Comparison of ENCODE assay signal across 21 mouse cellular contexts in genomic region chr15:96973370-96973769, GRCm38 (mm10).
DNase-seq lines count a peak whose midpoint lies in the region; ATAC-seq lines count a peak whose summit lies in the region.
"Had no signal": no experiment of that assay in that cellular context is flagged by ENCODE, and none has a peak within 500 bp of the region (broad histone marks: within the 10 kb centered on the region; RNA-seq: fewer than 3 reads in every experiment).

No protein-coding gene starts in this region.

- 81% methylated on average over 4 of the region's 4 CpGs for WGBS in heart, embryonic 10.5 days
- WGBS in intestine, embryonic 14.5 days = 63% methylated on average over 4 of the region's 4 CpGs
- 78% methylated on average over 4 of the region's 4 CpGs for WGBS in intestine, embryonic 16.5 days
- WGBS in lung, embryonic 15.5 days = 60% methylated on average over 4 of the region's 4 CpGs

- H3K4me1 ChIP-seq in heart, embryonic 10.5 days = peaks cover 18% of the 10 kb centered on the region
- 0 out of 2 replicates have a peak, but pooled peaks cover 5% of the 10 kb centered on the region for H3K4me1 ChIP-seq in intestine, embryonic 14.5 days (replicated peaks; ENCODE audit: control insufficient read depth, insufficient read depth, low read length)
- no peaks in the 10 kb centered on the region for H3K4me1 ChIP-seq in intestine, embryonic 16.5 days (ENCODE audit: control insufficient read depth, insufficient read depth, low read length)
- H3K4me1 ChIP-seq in lung, embryonic 15.5 days = peaks cover 46% of the 10 kb centered on the region
- H3K4me1 ChIP-seq: forebrain, embryonic 13.5 days; hindbrain, embryonic 10.5 days had no signal

- no peak overlapping the region for H3K9ac ChIP-seq in intestine, embryonic 14.5 days (ENCODE audit: low read length)
- H3K9ac ChIP-seq in intestine, embryonic 16.5 days (ENCODE audit: low read depth, low read length) = no peak overlapping the region
- no peak overlapping the region for H3K9ac ChIP-seq in lung, embryonic 15.5 days
- H3K9ac ChIP-seq: embryonic facial prominence, embryonic 13.5 days; forebrain, embryonic 13.5 days; forebrain, postnatal 0 days; heart, embryonic 15.5 days; hindbrain, embryonic 14.5 days had no signal

- H3K9me3 ChIP-seq in heart, embryonic 10.5 days = no peaks in the 10 kb centered on the region
- H3K9me3 ChIP-seq in intestine, embryonic 14.5 days (ENCODE audit: control insufficient read depth, low read length) = no peaks in the 10 kb centered on the region
- H3K9me3 ChIP-seq in intestine, embryonic 16.5 days (ENCODE audit: control insufficient read depth, low read length) = no peaks in the 10 kb centered on the region
- no peaks in the 10 kb centered on the region for H3K9me3 ChIP-seq in lung, embryonic 15.5 days
- H3K9me3 ChIP-seq: embryonic facial prominence, embryonic 13.5 days; forebrain, embryonic 13.5 days; heart, embryonic 15.5 days had no signal

- peak; percentile 68 for DNase-seq in heart, embryonic 10.5 days (ENCODE audit: low spot score)
- no peak for DNase-seq in heart, adult 9 months (ENCODE audit: low spot score in 2 of 2)
- DNase-seq in intestine, embryonic 14.5 days (ENCODE audit: low spot score) = no peak
- DNase-seq in lung, postnatal 36 days = no peak
- peak; percentile 53 for DNase-seq in lung, postnatal 10 days
- DNase-seq: adrenal gland, postnatal 14 days; cerebellum, adult 11-12 months; cerebellum, adult 9-10 months; cerebellum, postnatal 25 days; forebrain, postnatal 0 days; gastrocnemius, adult 2 months; gastrocnemius, postnatal 25 days; heart, postnatal 14 days had no signal

- H3K27ac ChIP-seq in heart, embryonic 10.5 days = no peak overlapping the region; the same call in 1 of the 2 replicates
- peak overlapping the region; percentile 60 for H3K27ac ChIP-seq in intestine, embryonic 14.5 days (ENCODE audit: low read depth)
- H3K27ac ChIP-seq in intestine, embryonic 16.5 days (ENCODE audit: low read length) = no peak overlapping the region
- H3K27ac ChIP-seq in lung, embryonic 15.5 days = peak overlapping the region; percentile 89
- H3K27ac ChIP-seq: embryonic facial prominence, embryonic 13.5 days; forebrain, embryonic 13.5 days; gastrocnemius, adult 2 months; heart, embryonic 15.5 days; hindbrain, embryonic 10.5 days; hindbrain, embryonic 14.5 days had no signal

- H3K36me3 ChIP-seq in heart, embryonic 10.5 days = no peaks in the 10 kb centered on the region
- no peaks in the 10 kb centered on the region for H3K36me3 ChIP-seq in intestine, embryonic 14.5 days (ENCODE audit: control insufficient read depth, insufficient read depth, low read length)
- no peaks in the 10 kb centered on the region for H3K36me3 ChIP-seq in intestine, embryonic 16.5 days (ENCODE audit: control insufficient read depth, insufficient read depth, low read length)
- H3K36me3 ChIP-seq in lung, embryonic 15.5 days = no peaks in the 10 kb centered on the region
- H3K36me3 ChIP-seq: embryonic facial prominence, embryonic 13.5 days; heart, embryonic 15.5 days; hindbrain, embryonic 10.5 days had no signal

- no peaks in the 10 kb centered on the region for H3K27me3 ChIP-seq in heart, embryonic 10.5 days (ENCODE audit: insufficient read depth, poor library complexity, severe bottlenecking)
- no peaks in the 10 kb centered on the region for H3K27me3 ChIP-seq in intestine, embryonic 14.5 days (replicated peaks; ENCODE audit: control insufficient read depth, insufficient read depth, low read length)
- no peaks in the 10 kb centered on the region for H3K27me3 ChIP-seq in intestine, embryonic 16.5 days (replicated peaks; ENCODE audit: control insufficient read depth, insufficient read depth, low read length)
- H3K27me3 ChIP-seq in lung, embryonic 15.5 days = no peaks in the 10 kb centered on the region
- H3K27me3 ChIP-seq: embryonic facial prominence, embryonic 13.5 days; forebrain, embryonic 13.5 days; heart, embryonic 15.5 days had no signal

- ATAC-seq in intestine, embryonic 14.5 days (replicated peaks; ENCODE audit: low FRiP score, low TSS enrichment, low read depth) = peak; percentile 32; the same call in 1 of the 2 replicates
- ATAC-seq in intestine, embryonic 16.5 days = no peak
- peak; percentile 80 for ATAC-seq in lung, embryonic 15.5 days (ENCODE audit: borderline replicate concordance, extremely low read depth, low FRiP score, low TSS enrichment)
- no peak for ATAC-seq in activated CD4-positive, CD25-positive, alpha-beta regulatory T cell, adult 4 months
- ATAC-seq: forebrain, embryonic 13.5 days; forebrain, postnatal 0 days had no signal

- H3K4me2 ChIP-seq in intestine, embryonic 14.5 days (ENCODE audit: low read length) = no peak overlapping the region
- no peak overlapping the region for H3K4me2 ChIP-seq in intestine, embryonic 16.5 days (ENCODE audit: low read depth, low read length)
- H3K4me2 ChIP-seq in lung, embryonic 15.5 days = no peak overlapping the region
- H3K4me2 ChIP-seq: embryonic facial prominence, embryonic 13.5 days; forebrain, embryonic 13.5 days; heart, embryonic 15.5 days; hindbrain, embryonic 14.5 days had no signal

- no peak overlapping the region for H3K4me3 ChIP-seq in heart, embryonic 10.5 days
- H3K4me3 ChIP-seq in intestine, embryonic 14.5 days (ENCODE audit: low read depth, low read length) = no peak overlapping the region
- no peak overlapping the region for H3K4me3 ChIP-seq in intestine, embryonic 16.5 days (ENCODE audit: low read length)
- H3K4me3 ChIP-seq in lung, embryonic 15.5 days = no peak overlapping the region
- H3K4me3 ChIP-seq: embryonic facial prominence, embryonic 13.5 days; forebrain, embryonic 13.5 days; gastrocnemius, adult 2 months; heart, embryonic 15.5 days; hindbrain, embryonic 10.5 days had no signal

Comparison
In these comparisons a context has a peak if more than half of its experiments do, and no peak if none do; other contexts are left out.
1. DNase-seq: peak in heart, embryonic 10.5 days (single experiment) and lung, postnatal 10 days (single experiment); none in heart, adult 9 months (0 of 2), intestine, embryonic 14.5 days (single experiment) and lung, postnatal 36 days (single experiment).
2. H3K27ac ChIP-seq: peak in intestine, embryonic 14.5 days (single experiment) and lung, embryonic 15.5 days (single experiment); none in heart, embryonic 10.5 days (single experiment) and intestine, embryonic 16.5 days (single experiment).
3. ATAC-seq: peak in intestine, embryonic 14.5 days (single experiment) and lung, embryonic 15.5 days (single experiment); none in intestine, embryonic 16.5 days (single experiment) and activated CD4-positive, CD25-positive, alpha-beta regulatory T cell, adult 4 months (single experiment).